In genomic region chr15:79424602-79425001, GRCm38 (mm10) we compare ENCODE assay signal across 24 mouse cellular contexts. TPM values are rescaled to one million over a fixed set of nuclear protein-coding genes. Genes with fewer than 3 reads are reported as not detected.
DNase-seq lines count a peak whose midpoint lies in the region; ATAC-seq and TF ChIP-seq lines count a peak whose summit lies in the region.
"Had no signal": no experiment of that assay in that cellular context is flagged by ENCODE, and none has a peak within 500 bp of the region (broad histone marks: within the 10 kb centered on the region; RNA-seq: fewer than 3 reads in every experiment).

No protein-coding gene starts in this region.

- H3K27ac ChIP-seq in kidney, postnatal 0 days: no peak overlapping the region
- H3K27ac ChIP-seq in kidney, adult 2 months (ENCODE audit: insufficient read depth, low read depth, low read length): no peak overlapping the region
- H3K27ac ChIP-seq: heart, adult 2 months; liver, embryonic 14.5 days had no signal

- H3K4me3 ChIP-seq in kidney, postnatal 0 days (replicated peaks; ENCODE audit: low read depth, low read length): no peak overlapping the region
- no peak overlapping the region for H3K4me3 ChIP-seq in kidney, adult 2 months (ENCODE audit: insufficient read depth, low read depth, low read length)
- H3K4me3 ChIP-seq: heart, adult 2 months had no signal

- H3K36me3 ChIP-seq in kidney, postnatal 0 days (ENCODE audit: insufficient read depth, low read length): peaks cover 80% of the 10 kb centered on the region
- no peaks in the 10 kb centered on the region for H3K36me3 ChIP-seq in kidney, adult 2 months (ENCODE audit: control insufficient read depth, insufficient read depth, low read length)

- 0 out of 2 replicates have a peak, but pooled peaks have one; percentile 40 for ATAC-seq in kidney, postnatal 0 days (replicated peaks; ENCODE audit: low FRiP score, low read depth)
- ATAC-seq: forebrain, embryonic 14.5 days; hindbrain, embryonic 16.5 days had no signal

- DNase-seq in adrenal gland, adult (ENCODE audit: inconsistent age in 2 of 2, low spot score in 1 of 2): peak; percentile 90 to 92
- DNase-seq in adrenal gland, postnatal 4 days (ENCODE audit: low spot score in 2 of 2): no peak
- no peak for DNase-seq in kidney, postnatal 0 days (ENCODE audit: low spot score)
- no peak for DNase-seq in kidney, adult 2 months
- peak; percentile 89 for DNase-seq in adrenal gland, adult 2 months
- peak; percentile 88 for DNase-seq in adrenal gland, postnatal 36 days
- DNase-seq in embryo, embryonic 11 days: no peak
- DNase-seq in ovary, postnatal 10 days (ENCODE audit: low spot score): no peak
- DNase-seq: cerebellum, adult 8-10 months; cerebellum, postnatal 25 days; gastrocnemius, postnatal 36 days; heart, adult 2 months; heart, postnatal 14 days; kidney, adult 9 months; kidney, postnatal 14 days; liver; lung, adult 2 months; lung, postnatal 14 days; midbrain, embryonic 14.5 days; retina, postnatal 1 day; right cerebral cortex, postnatal 14 days had no signal

- H3K27me3 ChIP-seq in kidney, postnatal 0 days (ENCODE audit: insufficient read depth, low read length): no peaks in the 10 kb centered on the region
- H3K27me3 ChIP-seq in kidney, adult 2 months (replicated peaks; ENCODE audit: control insufficient read depth, insufficient read depth, low read length): no peaks in the 10 kb centered on the region

- no peak overlapping the region for H3K4me2 ChIP-seq in kidney, postnatal 0 days (ENCODE audit: low read length)

- 90% methylated on average over 17 of the region's 17 CpGs for WGBS in kidney, postnatal 0 days
- 93% methylated on average over 17 of the region's 17 CpGs for WGBS in kidney, adult 2 months

- no peaks in the 10 kb centered on the region for H3K4me1 ChIP-seq in kidney, postnatal 0 days (replicated peaks; ENCODE audit: insufficient read depth, low read length)
- H3K4me1 ChIP-seq in kidney, adult 2 months (ENCODE audit: control insufficient read depth, insufficient read depth, low read length): no peaks in the 10 kb centered on the region

- no peak overlapping the region for H3K9ac ChIP-seq in kidney, postnatal 0 days (ENCODE audit: low read depth, low read length)
- H3K9ac ChIP-seq: liver, embryonic 14.5 days had no signal

- no peak for TF ChIP-seq POLR2A in kidney, adult 2 months (IDR thresholded peaks at IDR 0.05; ENCODE audit: low read depth, low read length)

- TF ChIP-seq CTCF in kidney, postnatal 0 days (IDR thresholded peaks at IDR 0.05; ENCODE audit: low read depth): no peak
- TF ChIP-seq CTCF in kidney, adult 2 months (conservative IDR thresholded peaks at IDR 0.05; ENCODE audit: insufficient read depth, insufficient read length, low read depth, low read length): no peak

- H3K9me3 ChIP-seq in kidney, postnatal 0 days (replicated peaks; ENCODE audit: low read length): no peaks in the 10 kb centered on the region

RNA-seq across cellular contexts. Expression of gene Tmem184b, which starts 21.2 kb away (rescaled TPM):
- total RNA-seq in adrenal gland, postnatal 4 days (2021): 10 to 100 TPM; 45.7 to 47.4 TPM
- 44.4 and 47.5 TPM in 2 replicates for polyA plus RNA-seq in kidney, postnatal 0 days (2015; fragmentation: Nextera tagmentation; extraction: Ambion mirVana)
- 69.0 and 81.0 TPM in 2 replicates for polyA plus RNA-seq in kidney, adult 2 months (2012; rRNA removed)
- total RNA-seq in adrenal gland, adult 2 months (2021): 10 to 100 TPM; 61.5 to 66.3 TPM
- polyA plus RNA-seq in adrenal gland, adult 2 months (2012; rRNA removed): 255 and 262 TPM in 2 replicates
- total RNA-seq in adrenal gland, postnatal 36 days (2021): 10 to 100 TPM; 46.6 to 75.2 TPM

RNA-seq across cellular contexts. Expression of gene Csnk1e, which starts 30.8 kb away (rescaled TPM):
- total RNA-seq in adrenal gland, postnatal 4 days (2021): 100 to 1,000 TPM; 108 to 111 TPM
- 50.9 and 53.9 TPM in 2 replicates for polyA plus RNA-seq in kidney, postnatal 0 days (2015; fragmentation: Nextera tagmentation; extraction: Ambion mirVana)
- polyA plus RNA-seq in kidney, adult 2 months (2012; rRNA removed): 31.5 and 34.9 TPM in 2 replicates
- 10 to 100 TPM; 74.6 to 87.7 TPM for total RNA-seq in adrenal gland, adult 2 months (2021)
- 59.2 and 65.3 TPM in 2 replicates for polyA plus RNA-seq in adrenal gland, adult 2 months (2012; rRNA removed)
- 10 to 100 TPM; 69.0 to 96.0 TPM for total RNA-seq in adrenal gland, postnatal 36 days (2021)

Comparison
In these comparisons a context has a peak if more than half of its experiments do, and no peak if none do; other contexts are left out.
1. DNase-seq: peak in adrenal gland, adult (2 of 2), adrenal gland, adult 2 months (single experiment) and adrenal gland, postnatal 36 days (2 of 2); none in adrenal gland, postnatal 4 days (0 of 2), kidney, postnatal 0 days (single experiment), kidney, adult 2 months (single experiment), embryo, embryonic 11 days (single experiment) and ovary, postnatal 10 days (single experiment).